Mouse (Mus musculus) brain, embryonic 14.5 days (tissue): ENCODE results near the gene Gm21293.
"Not testable (repeated sequence)": the region's sequence is repeated elsewhere in the genome, so short reads cannot be mapped to it uniquely, and the experiment has no call there.

Source experiments
- CTCF ChIP-seq: fragments of 200-500 bp; IDR thresholded peaks from 2 replicates; pipeline ENCODE4 v1.5.1; 2012; ENCODE audit warnings: inconsistent platforms, mild to moderate bottlenecking, moderate library complexity, borderline replicate concordance; ENCODE audit not compliant: insufficient read depth, insufficient read length; ENCODE audit errors: extremely low read depth
- POLR2A ChIP-seq: fragments of 200-500 bp; IDR thresholded peaks from 2 replicates; pipeline ENCODE4 v1.6.1; 2012; ENCODE audit warnings: mild to moderate bottlenecking, inconsistent platforms, borderline replicate concordance; ENCODE audit not compliant: poor library complexity, insufficient read depth, insufficient read length, severe bottlenecking; ENCODE audit errors: extremely low read depth

GRCm38 (mm10) chr10:104168215-104168614, 25.4 kb downstream of the Gm21293 start, which contains the start of gene Gm21304:
- not testable (repeated sequence) for TF ChIP-seq CTCF, POLR2A
